In the genomic region with DNA sequence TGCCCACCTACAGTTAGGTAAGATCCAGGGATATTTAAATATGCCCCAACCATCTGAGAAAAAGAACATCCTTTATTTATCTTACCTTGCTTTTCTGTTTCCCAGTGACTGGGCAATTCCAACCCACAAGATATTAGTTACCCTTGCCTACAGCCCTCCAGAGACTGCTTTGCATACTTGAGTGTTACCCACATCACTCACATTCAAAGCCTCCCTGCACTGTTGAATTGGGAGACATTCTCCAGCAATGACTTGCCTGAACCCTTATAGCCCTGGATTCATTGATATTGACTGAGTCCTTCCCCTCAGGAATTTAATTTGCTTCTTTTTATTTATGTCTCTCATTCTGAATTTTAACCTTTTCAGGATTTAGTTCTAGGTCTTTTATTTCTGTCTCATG, we compare ENCODE assay signal across 27 mouse cellular contexts. TPM values are rescaled to one million over a fixed set of nuclear protein-coding genes. Genes with fewer than 3 reads are reported as not detected.
"Had no signal": no experiment of that assay in that cellular context is flagged by ENCODE, and none has a peak within 500 bp of the region (broad histone marks: within the 10 kb centered on the region; RNA-seq: fewer than 3 reads in every experiment).

No protein-coding gene starts in this region.

- H3K9ac ChIP-seq: heart, embryonic 13.5 days; heart, embryonic 15.5 days; hindbrain, embryonic 13.5 days; hindbrain, embryonic 15.5 days; kidney, embryonic 15.5 days; limb, embryonic 13.5 days; limb, embryonic 15.5 days; liver, embryonic 12.5 days; liver, embryonic 14.5 days had no signal

- H3K4me3 ChIP-seq: heart, embryonic 13.5 days; heart, embryonic 15.5 days; hindbrain, embryonic 13.5 days; hindbrain, embryonic 15.5 days; kidney, embryonic 15.5 days; limb, embryonic 13.5 days; limb, embryonic 15.5 days; liver, embryonic 12.5 days had no signal

- H3K4me2 ChIP-seq: heart, embryonic 11.5 days; heart, embryonic 13.5 days; heart, embryonic 15.5 days; hindbrain, embryonic 13.5 days; hindbrain, embryonic 15.5 days; kidney, embryonic 15.5 days; limb, embryonic 13.5 days; limb, embryonic 15.5 days; liver, embryonic 12.5 days had no signal

- H3K27me3 ChIP-seq: heart, embryonic 13.5 days; heart, embryonic 15.5 days; hindbrain, embryonic 13.5 days; hindbrain, embryonic 15.5 days; kidney, embryonic 15.5 days; limb, embryonic 13.5 days; limb, embryonic 15.5 days; liver, embryonic 12.5 days had no signal

- H3K9me3 ChIP-seq: heart, embryonic 13.5 days; heart, embryonic 15.5 days; hindbrain, embryonic 13.5 days; hindbrain, embryonic 15.5 days; kidney, embryonic 15.5 days; limb, embryonic 13.5 days; limb, embryonic 15.5 days; liver, embryonic 12.5 days had no signal

- H3K4me1 ChIP-seq: heart, embryonic 13.5 days; heart, embryonic 15.5 days; liver, embryonic 12.5 days had no signal

- DNase-seq: gastrocnemius, postnatal 14 days; gastrocnemius, postnatal 36 days; heart, adult 18-20 months; heart, postnatal 14 days; heart, postnatal 36 days; kidney, adult 11 months; kidney, adult 2 months; kidney, adult 9 months; kidney, postnatal 14 days; kidney, postnatal 36 days; layer of hippocampus, adult 9-11 months; layer of hippocampus, postnatal 36 days; left cerebral cortex, postnatal 4 days; lung, adult 18-20 months had no signal

- H3K27ac ChIP-seq: heart, embryonic 13.5 days; heart, embryonic 15.5 days; hindbrain, embryonic 13.5 days; hindbrain, embryonic 15.5 days; hindbrain, postnatal 0 days; kidney, embryonic 15.5 days; kidney, postnatal 0 days; limb, embryonic 13.5 days; limb, embryonic 15.5 days; liver, embryonic 12.5 days; liver, embryonic 14.5 days had no signal

- H3K36me3 ChIP-seq: heart, embryonic 13.5 days; heart, embryonic 15.5 days; hindbrain, embryonic 13.5 days; hindbrain, embryonic 15.5 days; kidney, embryonic 15.5 days; limb, embryonic 13.5 days; limb, embryonic 15.5 days; liver, embryonic 12.5 days had no signal

RNA-seq across cellular contexts. Expression of a gene that starts 53.8 kb away (rescaled TPM):
- total RNA-seq: granulocyte monocyte progenitor cell, adult 5-6 weeks had no signal
